Mouse (Mus musculus): ENCODE data around the gene Anapc11. TPM values are rescaled to one million over a fixed set of nuclear protein-coding genes. Genes with fewer than 3 reads are reported as not detected.
A peak's percentile ranks its signal among the peaks of the same experiment; 100 is the strongest.

The Anapc11 gene
- total RNA-seq (2012; rRNA removed) = 108 and 114 TPM in 2 replicates
- 51.7 and 57.0 TPM in 2 replicates for total RNA-seq (2014; rRNA removed)
- 142 and 145 TPM in 2 replicates for polyA plus RNA-seq (2012; ENCODE audit: insufficient read length, low read depth)

- peak; percentile 60 for TF ChIP-seq BHLHE40 (IDR thresholded peaks at IDR 0.05; ENCODE audit: low read depth, low read length)
- TF ChIP-seq IRF4 (IDR thresholded peaks at IDR 0.05; ENCODE audit: low read depth, low read length) = peak; percentile 80
- peak; percentile 93; the same call in 1 of the 2 replicates for TF ChIP-seq KAT2A (IDR thresholded peaks at IDR 0.05; ENCODE audit: insufficient replicate concordance, low read length)
- peak; percentile 93 for TF ChIP-seq TCF12 (IDR thresholded peaks at IDR 0.05; ENCODE audit: low read depth, low read length)
- peak; percentile 88 for TF ChIP-seq ELF1 (IDR thresholded peaks at IDR 0.05; ENCODE audit: low read depth, low read length)
- TF ChIP-seq MAX (IDR thresholded peaks at IDR 0.05; ENCODE audit: low read length) = peak; percentile 99
- TF ChIP-seq TBP (conservative IDR thresholded peaks at IDR 0.05; ENCODE audit: low read depth, low read length) = peak; percentile 46; the same call in 1 of the 2 replicates
- TF ChIP-seq MYC (IDR thresholded peaks at IDR 0.05; ENCODE audit: low read depth, low read length) = peak; percentile 78; the same call in 1 of the 2 replicates
- peak; percentile 97 for TF ChIP-seq NRF1 (IDR thresholded peaks at IDR 0.05; ENCODE audit: low read depth, low read length)
- TF ChIP-seq ZMIZ1 (IDR thresholded peaks at IDR 0.05; ENCODE audit: low read depth, low read length) = peak; percentile 95
- no peak for TF ChIP-seq PAX5 (IDR thresholded peaks at IDR 0.05; ENCODE audit: low read length)
- TF ChIP-seq ZKSCAN1 (IDR thresholded peaks at IDR 0.05; ENCODE audit: borderline replicate concordance, low read depth, low read length) = no peak; the same call in 1 of the 2 replicates
- no peak for TF ChIP-seq CTCF (conservative IDR thresholded peaks at IDR 0.05 in 1 of 2, IDR thresholded peaks at IDR 0.05 in 1 of 2; ENCODE audit: low read depth in 2 of 2, low read length in 2 of 2)
- no peak for TF ChIP-seq RAD21 (IDR thresholded peaks at IDR 0.05; ENCODE audit: low read depth, low read length)
- TF ChIP-seq JUND (conservative IDR thresholded peaks at IDR 0.05; ENCODE audit: low read depth, low read length) = no peak
- TF ChIP-seq USF1 (IDR thresholded peaks at IDR 0.05; ENCODE audit: low read depth, low read length) = peak; percentile 63
- peak; percentile 68; the same call in 1 of the 2 replicates for TF ChIP-seq UBTF (IDR thresholded peaks at IDR 0.05; ENCODE audit: low read depth, low read length)
- no peak for TF ChIP-seq ZNF384 (IDR thresholded peaks at IDR 0.05; ENCODE audit: low read depth, low read length)
- TF ChIP-seq MAZ (IDR thresholded peaks at IDR 0.05; ENCODE audit: low read depth, low read length) = peak; percentile 91
- no peak; the same call in 1 of the 2 replicates for TF ChIP-seq GABPA (IDR thresholded peaks at IDR 0.05; ENCODE audit: insufficient replicate concordance, low read depth, low read length)
- peak; percentile 98 for TF ChIP-seq NELFE (IDR thresholded peaks at IDR 0.05; ENCODE audit: low read depth, low read length)
- TF ChIP-seq POLR2AphosphoS2 (IDR thresholded peaks at IDR 0.05; ENCODE audit: low read depth, low read length) = peak; percentile 88
- TF ChIP-seq POLR2A (IDR thresholded peaks at IDR 0.05; ENCODE audit: low read depth, low read length) = peak; percentile 95
- peak; percentile 84 for TF ChIP-seq MEF2A (IDR thresholded peaks at IDR 0.05; ENCODE audit: borderline replicate concordance, low read depth, low read length)
- peak; percentile 62 for TF ChIP-seq CHD2 (IDR thresholded peaks at IDR 0.05; ENCODE audit: low read length)
- TF ChIP-seq ZC3H11A (IDR thresholded peaks at IDR 0.05; ENCODE audit: low read depth, low read length) = no peak
- TF ChIP-seq HCFC1 (IDR thresholded peaks at IDR 0.05; ENCODE audit: low read depth, low read length) = peak; percentile 86
- TF ChIP-seq EP300 (IDR thresholded peaks at IDR 0.05; ENCODE audit: low read length) = 0 out of 2 replicates have a peak, but pooled peaks have one; percentile 24
- TF ChIP-seq E2F4 (IDR thresholded peaks at IDR 0.05; ENCODE audit: insufficient replicate concordance, low read depth, low read length) = peak; percentile 95
- TF ChIP-seq ETS1 (conservative IDR thresholded peaks at IDR 0.05; ENCODE audit: low read depth, low read length) = peak; percentile 61
- TF ChIP-seq RCOR1 (conservative IDR thresholded peaks at IDR 0.05; ENCODE audit: low read depth, low read length) = peak; percentile 88
- peak; percentile 19; the same call in 1 of the 2 replicates for TF ChIP-seq SMC3 (IDR thresholded peaks at IDR 0.05; ENCODE audit: low read depth, low read length)
- peak; percentile 93 for TF ChIP-seq MXI1 (IDR thresholded peaks at IDR 0.05; ENCODE audit: low read depth, low read length)
- TF ChIP-seq USF2 (conservative IDR thresholded peaks at IDR 0.05; ENCODE audit: low read depth, low read length) = peak; percentile 19; the same call in 1 of the 2 replicates
- TF ChIP-seq JUN (IDR thresholded peaks at IDR 0.05; ENCODE audit: insufficient read depth, low read depth, low read length) = 0 out of 2 replicates have a peak, but pooled peaks have one; percentile 13
- no peak; the same call in none of the 2 replicates for TF ChIP-seq CHD1 (IDR thresholded peaks at IDR 0.05; ENCODE audit: low read depth, low read length)
- TF ChIP-seq MAFK (IDR thresholded peaks at IDR 0.05; ENCODE audit: insufficient replicate concordance, low read length) = no peak
- peak; percentile 77; the same call in 1 of the 2 replicates for TF ChIP-seq SIN3A (IDR thresholded peaks at IDR 0.05; ENCODE audit: low read length)
- Histone ChIP-seq H3K4me1 (ENCODE audit: control insufficient read depth in 1 of 2, insufficient read depth in 2 of 2) (peaks cover 8 to 57% of the 10 kb centered on the region in 2 experiments), H3K4me3 (replicated peaks in 1 of 3; ENCODE audit: low read depth in 2 of 3, low read length in 2 of 3, poor library complexity in 1 of 3) (peak within 1 kb of the TSS; percentile 83 to 96 (median 88)), H3K79me2 (replicated peaks; ENCODE audit: control insufficient read depth, extremely low read depth, insufficient read depth, poor library complexity, severe bottlenecking) (peaks cover 56% of the 10 kb centered on the region), H3K9me3 (replicated peaks; ENCODE audit: low read length) (no peaks in the 10 kb centered on the region), H3K27ac (ENCODE audit: insufficient read depth, low read depth) (peak within 1 kb of the TSS; percentile 52), H3K27me3 (replicated peaks) (no peaks in the 10 kb centered on the region), H3K4me2 (ENCODE audit: insufficient read depth, low read depth, poor library complexity, severe bottlenecking) (peak within 1 kb of the TSS; percentile 74), H3K36me3 (replicated peaks in 1 of 2; ENCODE audit: control insufficient read depth in 1 of 2, insufficient read depth in 1 of 2, low read length in 1 of 2) (peaks cover 47 to 68% of the 10 kb centered on the region in 2 experiments), H3K9ac (ENCODE audit: insufficient read depth, low read depth) (peak within 1 kb of the TSS; percentile 98)
- in situ Hi-C loops (cut with MboI; ENCODE audit: low pct_ligation_motif_present, low pct_unique_long_range_greater_than_20kb, low sequenced_read_pairs) = no loop called here
- dilution Hi-C loops (cut with MboI; ENCODE audit: extremely low pct_ligation_motif_present, extremely low pct_unique_long_range_greater_than_20kb, low sequenced_read_pairs) = no loop called here
- DNase-seq (ENCODE audit: extremely low read depth) = peak; percentile 97
These were observed at the start of gene Anapc11, which contains the start of gene Alyref for GRCm38 (mm10) chr11:120598283-120598989. TSS of gene Anapc11 (plus strand) at chr11:120598421. TSS of gene Alyref (minus strand) at chr11:120598365.

All from CH12.LX (cell line).